Mouse (Mus musculus) stomach, postnatal 0 days (tissue): ENCODE data around the gene Cadm4.

Experiments used
- CTCF ChIP-seq: IDR thresholded peaks from 2 replicates; pipeline ENCODE4 v1.5.1; 2016; ENCODE audit warnings: antibody characterized with exemption, low read depth, mild to moderate bottlenecking, moderate library complexity
- EP300 ChIP-seq: optimal IDR thresholded peaks from 2 replicates; pipeline ENCODE3; 2016; ENCODE audit warnings: antibody characterized with exemption

GRCm38 (mm10) chr7:24469126-24469525 is 12.7 kb upstream of the Cadm4 start:
- TF ChIP-seq CTCF: peak; percentile 68
- TF ChIP-seq EP300: no peak
